Mouse (Mus musculus) cerebellum, adult 8-10 months (tissue): Measurements from ENCODE around the gene Cnn1.

Experiments
- DNase-seq: peaks from one replicate; pipeline ENCODE4 v3.0.0; 2022

Gene Cnn1

GRCm38 (mm10) chr9:22076223-22076622, 22.8 kb upstream of the Cnn1 start:
- DNase-seq: no peak

- DNase-seq: no peak
These were observed 14.4 kb upstream of the Cnn1 start for GRCm38 (mm10) chr9:22084667-22085021.

GRCm38 (mm10) chr9:22085022-22085834, 13.8 kb upstream of the Cnn1 start, which contains the start of gene Ecsit:
Gene Ecsit (minus strand): TSS chr9:22085438.
- DNase-seq: peak; percentile 94

GRCm38 (mm10) chr9:22086012-22086411, 13.0 kb upstream of the Cnn1 start:
- DNase-seq: no peak

GRCm38 (mm10) chr9:22087034-22087618, 11.9 kb upstream of the Cnn1 start:
- no peak for DNase-seq

GRCm38 (mm10) chr9:22089281-22089680, 9.7 kb upstream of the Cnn1 start:
- DNase-seq: no peak

GRCm38 (mm10) chr9:22089986-22090385, 9.0 kb upstream of the Cnn1 start:
- no peak for DNase-seq

- DNase-seq: no peak
These were observed 6.3 kb upstream of the Cnn1 start for GRCm38 (mm10) chr9:22092746-22093145.

- peak; percentile 86 for DNase-seq
These were observed 3.1 kb upstream of the Cnn1 start for GRCm38 (mm10) chr9:22095854-22096307.

GRCm38 (mm10) chr9:22099922-22100321, 906 bp downstream of the Cnn1 start:
- DNase-seq: no peak

- DNase-seq: no peak
These were observed 9.2 kb downstream of the Cnn1 start for GRCm38 (mm10) chr9:22108194-22108593.

- DNase-seq: no peak
These were observed 16.6 kb downstream of the Cnn1 start for GRCm38 (mm10) chr9:22115635-22116034.

GRCm38 (mm10) chr9:22116086-22116485, 17.1 kb downstream of the Cnn1 start:
- no peak for DNase-seq

GRCm38 (mm10) chr9:22116740-22117426, 17.9 kb downstream of the Cnn1 start, which contains the start of gene Elof1:
Gene Elof1 (minus strand): TSS chr9:22117172.
- DNase-seq: peak; percentile 95

- peak; percentile 68 for DNase-seq
These were observed 18.9 kb downstream of the Cnn1 start for GRCm38 (mm10) chr9:22117754-22118456.

- no peak for DNase-seq
These were observed 20.5 kb downstream of the Cnn1 start for GRCm38 (mm10) chr9:22119543-22119942.

- DNase-seq: no peak
These were observed 22.5 kb downstream of the Cnn1 start for GRCm38 (mm10) chr9:22121545-22121944.

GRCm38 (mm10) chr9:22122005-22122404, 23.0 kb downstream of the Cnn1 start:
- DNase-seq: no peak

GRCm38 (mm10) chr9:22123069-22123609, 24.1 kb downstream of the Cnn1 start:
- no peak for DNase-seq

GRCm38 (mm10) chr9:22124169-22124568, 25.2 kb downstream of the Cnn1 start:
- DNase-seq: no peak

GRCm38 (mm10) chr9:22125246-22126027, 26.4 kb downstream of the Cnn1 start:
- no peak for DNase-seq
